Mouse (Mus musculus): ENCODE data around the gene Jph3. TPM values are rescaled to one million over a fixed set of nuclear protein-coding genes. Genes with fewer than 3 reads are reported as not detected.

The Jph3 gene
- polyA plus RNA-seq (2012; ENCODE audit: insufficient read depth, insufficient read length, missing spikeins) = not detected in 2 replicates

DNA sequence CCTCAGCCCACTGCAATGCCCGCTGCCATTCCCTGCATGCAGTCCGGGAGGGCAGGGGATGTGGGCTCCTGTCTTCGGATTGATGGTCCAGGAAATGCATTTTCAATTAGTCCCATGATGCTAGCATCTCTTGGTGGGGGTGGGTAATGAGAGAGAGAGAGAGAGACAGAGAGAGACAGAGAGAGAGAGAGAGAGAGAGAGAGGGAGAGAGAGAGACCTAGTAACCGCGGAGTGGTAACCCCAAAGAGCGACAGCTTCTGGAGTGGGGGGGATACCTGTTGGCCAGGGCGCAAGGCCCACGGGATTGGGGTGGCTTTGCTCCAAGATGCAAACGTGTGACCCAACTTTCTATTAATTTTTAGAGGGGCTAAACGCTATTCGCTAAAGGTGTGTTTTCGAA is at the start of gene Jph3:
Jph3 (plus strand) TSS at position 301 of the 400 bp plus-strand sequence.
- H3K4me3 ChIP-seq (ENCODE audit: insufficient read depth, low read depth, low read length) = no peak within 1 kb of the TSS
- no peak within 1 kb of the TSS for H3K27ac ChIP-seq (replicated peaks; ENCODE audit: low read depth, low read length)
- H3K4me1 ChIP-seq (ENCODE audit: control insufficient read depth, insufficient read depth, insufficient read length, low read length) = no peaks in the 10 kb centered on the region

- Histone ChIP-seq H3K4me3 (ENCODE audit: insufficient read depth, low read depth, low read length) (no peak overlapping the region), H3K4me1 (ENCODE audit: control insufficient read depth, insufficient read depth, insufficient read length, low read length) (no peaks in the 10 kb centered on the region), H3K27ac (replicated peaks; ENCODE audit: low read depth, low read length) (no peak overlapping the region)
Measured at GRCm38 (mm10) chr8:121680896-121681295, 48.5 kb upstream of the Jph3 start.

DNA sequence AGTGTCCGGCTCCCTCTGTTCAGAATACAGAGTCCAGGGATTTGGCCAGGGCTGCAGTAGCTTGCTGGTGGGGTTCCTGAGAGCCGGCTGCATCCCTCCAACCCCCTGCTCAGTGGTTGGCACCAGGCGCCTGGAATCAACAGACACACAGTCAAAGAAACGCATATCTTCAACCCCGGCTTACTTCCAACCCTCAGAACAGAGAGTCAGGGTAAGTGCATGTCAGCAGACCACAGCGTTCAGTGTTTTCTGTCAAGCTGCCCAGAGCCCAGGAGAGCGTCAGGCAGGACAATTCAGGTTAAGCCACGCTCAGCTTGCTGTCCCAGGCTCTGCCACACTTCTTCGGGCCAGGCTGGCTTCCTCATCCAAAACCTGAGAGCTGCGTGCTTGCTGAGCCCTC is 48.0 kb upstream of the Jph3 start:
- H3K27ac ChIP-seq (replicated peaks; ENCODE audit: low read depth, low read length) = no peak overlapping the region
- no peak overlapping the region for H3K4me3 ChIP-seq (ENCODE audit: insufficient read depth, low read depth, low read length)
- H3K4me1 ChIP-seq (ENCODE audit: control insufficient read depth, insufficient read depth, insufficient read length, low read length) = no peaks in the 10 kb centered on the region

DNA sequence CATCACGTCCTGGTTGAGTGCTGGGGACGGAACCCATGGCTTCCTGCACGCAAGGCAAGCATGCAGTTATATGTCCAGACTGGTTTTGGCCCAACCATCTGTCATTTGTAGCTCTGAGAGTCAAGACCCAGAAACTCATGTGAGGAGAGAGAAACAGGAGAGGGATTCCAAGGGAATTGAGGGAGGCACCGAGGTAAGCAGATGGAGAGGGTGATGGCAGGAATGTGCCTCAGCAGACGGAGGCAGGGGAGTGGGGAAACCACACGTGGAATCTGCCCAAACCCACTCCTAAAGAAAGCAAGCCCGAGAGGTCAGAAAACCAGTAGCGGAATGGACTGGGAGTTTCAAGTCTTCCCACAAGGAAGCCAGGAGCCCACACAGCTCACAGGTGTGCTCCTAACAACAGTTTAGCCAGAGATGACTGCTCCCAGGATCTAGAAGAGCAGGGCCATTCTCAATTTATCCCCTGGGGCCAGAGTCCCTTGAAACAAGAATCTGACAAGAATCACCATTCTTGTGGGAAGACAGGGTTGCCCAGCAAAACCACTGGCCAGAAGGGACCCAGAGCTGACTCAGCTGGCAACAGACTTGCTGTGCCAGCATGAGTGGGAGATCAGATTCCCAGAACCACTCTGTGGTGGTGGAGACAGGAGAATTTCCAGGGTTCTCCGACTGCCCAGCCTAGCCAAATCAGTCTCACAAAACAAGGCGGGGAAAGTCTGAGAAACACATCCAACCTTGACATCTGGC is 46.2 kb upstream of the Jph3 start:
- H3K4me3 ChIP-seq (ENCODE audit: insufficient read depth, low read depth, low read length) = no peak overlapping the region
- H3K4me1 ChIP-seq (ENCODE audit: control insufficient read depth, insufficient read depth, insufficient read length, low read length) = no peaks in the 10 kb centered on the region
- no peak overlapping the region for H3K27ac ChIP-seq (replicated peaks; ENCODE audit: low read depth, low read length)

GRCm38 (mm10) chr8:121685419-121685818 is 44.0 kb upstream of the Jph3 start:
- Histone ChIP-seq H3K4me3 (ENCODE audit: insufficient read depth, low read depth, low read length) (no peak overlapping the region), H3K4me1 (ENCODE audit: control insufficient read depth, insufficient read depth, insufficient read length, low read length) (no peaks in the 10 kb centered on the region), H3K27ac (replicated peaks; ENCODE audit: low read depth, low read length) (no peak overlapping the region)

GRCm38 (mm10) chr8:121687455-121688161 is 41.8 kb upstream of the Jph3 start:
- Histone ChIP-seq H3K27ac (replicated peaks; ENCODE audit: low read depth, low read length) (no peak overlapping the region), H3K4me3 (ENCODE audit: insufficient read depth, low read depth, low read length) (no peak overlapping the region), H3K4me1 (ENCODE audit: control insufficient read depth, insufficient read depth, insufficient read length, low read length) (no peaks in the 10 kb centered on the region)

- H3K4me1 ChIP-seq (ENCODE audit: control insufficient read depth, insufficient read depth, insufficient read length, low read length) = no peaks in the 10 kb centered on the region
- H3K27ac ChIP-seq (replicated peaks; ENCODE audit: low read depth, low read length) = no peak overlapping the region
- H3K4me3 ChIP-seq (ENCODE audit: insufficient read depth, low read depth, low read length) = no peak overlapping the region
Measured at GRCm38 (mm10) chr8:121688496-121688895, 40.9 kb upstream of the Jph3 start.

- H3K4me1 ChIP-seq (ENCODE audit: control insufficient read depth, insufficient read depth, insufficient read length, low read length) = peaks cover 3% of the 10 kb centered on the region; the same call in 1 of the 2 replicates
- no peak overlapping the region for H3K4me3 ChIP-seq (ENCODE audit: insufficient read depth, low read depth, low read length)
- no peak overlapping the region for H3K27ac ChIP-seq (replicated peaks; ENCODE audit: low read depth, low read length)
Measured at GRCm38 (mm10) chr8:121694453-121694852, 35.0 kb upstream of the Jph3 start.

- Histone ChIP-seq H3K4me3 (ENCODE audit: insufficient read depth, low read depth, low read length) (no peak overlapping the region), H3K27ac (replicated peaks; ENCODE audit: low read depth, low read length) (peak overlapping the region; percentile 66), H3K4me1 (ENCODE audit: control insufficient read depth, insufficient read depth, insufficient read length, low read length) (peaks cover 3% of the 10 kb centered on the region; the same call in 1 of the 2 replicates)
Measured at GRCm38 (mm10) chr8:121695585-121696184, 33.7 kb upstream of the Jph3 start.

GRCm38 (mm10) chr8:121697735-121698614 is 31.4 kb upstream of the Jph3 start:
- H3K4me1 ChIP-seq (ENCODE audit: control insufficient read depth, insufficient read depth, insufficient read length, low read length) = peaks cover 3% of the 10 kb centered on the region; the same call in 1 of the 2 replicates
- no peak overlapping the region for H3K4me3 ChIP-seq (ENCODE audit: insufficient read depth, low read depth, low read length)
- H3K27ac ChIP-seq (replicated peaks; ENCODE audit: low read depth, low read length) = no peak overlapping the region

GRCm38 (mm10) chr8:121698615-121699101 is 30.8 kb upstream of the Jph3 start:
- Histone ChIP-seq H3K4me3 (ENCODE audit: insufficient read depth, low read depth, low read length) (no peak overlapping the region), H3K27ac (replicated peaks; ENCODE audit: low read depth, low read length) (no peak overlapping the region), H3K4me1 (ENCODE audit: control insufficient read depth, insufficient read depth, insufficient read length, low read length) (peaks cover 3% of the 10 kb centered on the region; the same call in 1 of the 2 replicates)

DNA sequence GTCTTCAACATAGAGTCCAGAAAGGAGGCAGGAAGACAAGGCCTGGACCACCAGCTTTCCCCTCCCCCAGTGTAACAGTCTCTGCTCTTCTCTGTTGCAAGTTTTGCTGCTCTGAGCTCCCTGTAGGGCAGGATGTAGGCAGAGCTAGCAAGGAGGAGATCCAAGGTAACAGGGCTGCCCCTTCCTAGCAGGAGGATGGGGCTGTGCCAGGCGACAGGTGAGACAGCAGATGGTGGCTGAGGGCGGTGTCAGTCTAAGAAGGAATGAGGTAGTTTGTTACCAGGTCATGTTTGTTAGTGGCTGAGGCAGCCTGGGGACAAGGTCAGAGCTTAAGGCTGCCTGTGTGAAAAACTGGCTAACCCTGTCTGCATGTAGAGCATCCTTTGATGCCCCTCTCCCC is 29.5 kb upstream of the Jph3 start:
- H3K4me3 ChIP-seq (ENCODE audit: insufficient read depth, low read depth, low read length) = no peak overlapping the region

DNA sequence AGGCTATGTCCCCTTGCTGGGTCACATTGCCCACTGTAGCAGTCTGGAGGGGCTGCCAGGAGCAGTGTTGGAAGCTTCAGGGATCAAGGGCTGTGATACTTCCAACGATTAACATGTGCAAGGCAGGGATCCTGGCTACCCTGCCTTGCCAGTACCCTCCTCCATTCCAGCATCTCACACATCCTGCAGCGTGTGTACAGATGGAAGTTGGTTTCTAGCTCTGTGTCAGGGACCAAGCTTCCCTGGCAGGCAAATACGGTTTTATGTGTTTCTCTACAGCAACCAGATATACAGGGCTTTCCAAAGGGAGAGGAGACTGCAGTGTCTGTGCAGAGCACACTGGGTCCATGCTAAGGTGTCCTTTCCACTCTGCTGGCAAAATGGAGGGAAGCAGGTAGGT is 24.2 kb upstream of the Jph3 start:
- H3K4me1 ChIP-seq (ENCODE audit: control insufficient read depth, insufficient read depth, insufficient read length, low read length) = no peaks in the 10 kb centered on the region
- no peak overlapping the region for H3K4me3 ChIP-seq (ENCODE audit: insufficient read depth, low read depth, low read length)
- H3K27ac ChIP-seq (replicated peaks; ENCODE audit: low read depth, low read length) = no peak overlapping the region

More for the DNA sequence above, 29.5 kb upstream of the Jph3 start:
- H3K27ac ChIP-seq (replicated peaks; ENCODE audit: low read depth, low read length) = no peak overlapping the region
- peaks cover 3% of the 10 kb centered on the region; the same call in 1 of the 2 replicates for H3K4me1 ChIP-seq (ENCODE audit: control insufficient read depth, insufficient read depth, insufficient read length, low read length)

DNA sequence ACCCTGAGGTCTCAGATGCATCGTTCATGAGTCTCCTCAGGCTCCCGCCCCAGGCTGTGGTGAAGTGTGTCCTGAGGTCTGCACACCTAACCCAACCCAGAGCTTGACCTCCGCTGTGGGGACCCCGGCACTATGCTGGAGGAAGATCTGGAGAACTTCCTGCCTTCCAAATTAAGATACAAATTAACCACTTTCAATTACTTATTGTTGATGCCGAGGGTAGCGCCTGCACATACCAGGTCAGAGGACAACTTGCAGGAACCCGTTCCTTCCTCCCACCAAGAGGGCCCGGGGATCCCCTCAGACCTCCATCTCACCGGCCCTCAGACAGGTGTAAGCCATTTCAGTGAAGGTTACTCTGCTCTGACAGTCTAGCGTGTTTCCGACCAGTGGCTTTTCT is 22.5 kb upstream of the Jph3 start:
- Histone ChIP-seq H3K27ac (replicated peaks; ENCODE audit: low read depth, low read length) (no peak overlapping the region), H3K4me3 (ENCODE audit: insufficient read depth, low read depth, low read length) (no peak overlapping the region), H3K4me1 (ENCODE audit: control insufficient read depth, insufficient read depth, insufficient read length, low read length) (no peaks in the 10 kb centered on the region)
